Mouse (Mus musculus): ENCODE measurements around the gene Helt. TPM values are rescaled to one million over a fixed set of nuclear protein-coding genes. Genes with fewer than 3 reads are reported as not detected.

The Helt gene
- polyA plus RNA-seq, 1 experiment from 2014 or later: 5.4 TPM

DNA sequence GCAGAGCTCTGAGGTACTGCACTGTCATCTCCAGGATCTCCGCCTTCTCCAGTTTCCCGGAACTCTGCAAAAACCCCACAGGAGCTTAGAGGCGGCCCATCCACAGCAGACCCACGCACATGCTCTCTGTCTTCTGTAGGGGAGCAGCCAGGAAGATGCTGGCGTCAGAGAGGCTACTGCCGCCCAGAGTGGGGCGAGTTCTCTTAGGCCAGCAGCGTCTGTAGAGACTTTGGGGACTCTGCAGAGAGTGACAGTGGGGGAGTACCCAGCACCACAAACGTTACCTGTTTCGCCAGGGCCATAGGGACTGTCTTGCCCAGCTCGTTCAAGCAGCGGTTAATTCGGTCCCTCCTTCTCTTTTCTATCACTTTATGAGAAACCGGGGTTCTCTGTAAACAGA lies 1.3 kb downstream of the Helt start:
- Histone ChIP-seq H3K4me1 (ENCODE audit: control insufficient read depth, insufficient read depth, low read length) (peaks cover 12% of the 10 kb centered on the region; the same call in 1 of the 2 replicates), H3K9me3 (replicated peaks; ENCODE audit: control insufficient read depth, low read length) (no peaks in the 10 kb centered on the region), H3K27me3 (replicated peaks; ENCODE audit: control insufficient read depth, insufficient read depth, low read length) (peaks cover 75% of the 10 kb centered on the region), H3K9ac (ENCODE audit: low read length) (no peak overlapping the region), H3K4me2 (ENCODE audit: low read length) (peak overlapping the region; percentile 53), H3K27ac (ENCODE audit: low read depth, low read length) (no peak overlapping the region), H3K36me3 (ENCODE audit: control insufficient read depth, insufficient read depth, low read length) (no peaks in the 10 kb centered on the region), H3K4me3 (ENCODE audit: low read depth, low read length) (peak overlapping the region; percentile 9)
- ATAC-seq (no peak), DNase-seq (ENCODE audit: low spot score) (no peak)
- under 1% methylated on average over 14 of the region's 14 CpGs for WGBS

DNA sequence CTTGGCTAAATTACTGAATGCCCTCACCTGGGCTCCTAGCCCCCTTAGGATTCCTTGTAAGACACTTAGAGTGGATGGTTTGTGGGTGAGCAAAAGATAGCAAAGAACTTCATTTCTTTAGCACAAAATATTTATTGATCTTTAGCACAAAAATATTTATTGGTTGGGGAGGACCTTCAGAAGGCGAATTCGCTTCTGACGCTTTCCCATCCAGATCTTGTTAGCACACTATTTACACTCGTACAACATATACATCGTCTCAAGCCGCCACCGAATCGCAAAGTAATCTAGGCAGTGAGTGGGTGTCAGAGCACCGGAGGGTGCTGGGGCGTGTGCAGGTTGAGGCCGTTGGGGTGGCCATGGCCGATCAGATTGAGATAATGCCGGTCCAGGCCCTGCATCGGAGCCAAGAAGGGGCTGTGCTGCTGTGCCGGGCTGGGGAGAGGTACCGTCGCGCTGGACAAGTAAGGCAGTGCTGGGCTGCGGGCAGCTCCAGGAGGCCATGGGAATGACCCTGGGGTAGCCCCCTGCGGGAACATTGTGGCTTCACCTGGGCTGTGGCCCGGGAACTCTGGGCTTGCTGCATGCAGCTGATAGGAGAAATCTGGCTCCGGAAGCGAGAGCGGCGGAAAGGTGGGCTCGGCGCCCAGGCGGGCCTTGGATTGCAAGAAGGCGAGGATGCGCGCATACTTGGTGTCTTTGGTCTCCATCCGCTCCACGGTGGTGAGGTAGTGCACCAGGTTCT lies 2.4 kb downstream of the Helt start:
- no peaks in the 10 kb centered on the region for H3K9me3 ChIP-seq (replicated peaks; ENCODE audit: control insufficient read depth, low read length)
- H3K4me1 ChIP-seq (ENCODE audit: control insufficient read depth, insufficient read depth, low read length): peaks cover 12% of the 10 kb centered on the region; the same call in 1 of the 2 replicates
- 4% methylated on average over 33 of the region's 33 CpGs for WGBS
- peaks cover 67% of the 10 kb centered on the region for H3K27me3 ChIP-seq (replicated peaks; ENCODE audit: control insufficient read depth, insufficient read depth, low read length)
- no peaks in the 10 kb centered on the region for H3K36me3 ChIP-seq (ENCODE audit: control insufficient read depth, insufficient read depth, low read length)
- peak; percentile 34 for DNase-seq (ENCODE audit: low spot score)
- H3K9ac ChIP-seq (ENCODE audit: low read length): peak overlapping the region; percentile 43; the same call in 1 of the 2 replicates
- H3K4me3 ChIP-seq (ENCODE audit: low read depth, low read length): peak overlapping the region; percentile 26
- ATAC-seq: no peak
- H3K27ac ChIP-seq (ENCODE audit: low read depth, low read length): no peak overlapping the region
- H3K4me2 ChIP-seq (ENCODE audit: low read length): peak overlapping the region; percentile 53

DNA sequence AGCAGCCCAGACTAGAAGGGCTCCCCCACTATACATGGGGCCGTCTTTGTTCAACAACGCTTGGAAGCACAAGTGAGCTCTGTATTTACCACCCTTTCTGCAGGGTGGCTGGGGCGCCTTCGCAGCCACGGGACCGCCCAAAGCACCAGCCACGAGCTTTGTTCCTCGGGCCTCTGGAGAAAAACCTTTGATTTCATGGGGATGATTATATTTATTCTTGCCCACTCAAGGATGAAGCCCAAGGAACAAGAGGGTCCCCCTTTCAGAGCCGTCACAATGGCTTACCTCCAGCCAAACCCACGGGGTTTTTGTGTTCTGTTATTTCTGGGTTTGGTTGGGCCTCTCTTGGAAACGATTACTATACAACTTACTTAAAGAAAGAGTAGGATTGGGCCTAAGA lies 5.2 kb downstream of the Helt start:
- Histone ChIP-seq H3K4me3 (ENCODE audit: low read depth, low read length) (no peak overlapping the region), H3K36me3 (ENCODE audit: control insufficient read depth, insufficient read depth, low read length) (no peaks in the 10 kb centered on the region), H3K27ac (ENCODE audit: low read depth, low read length) (no peak overlapping the region), H3K9ac (ENCODE audit: low read length) (no peak overlapping the region), H3K4me1 (ENCODE audit: control insufficient read depth, insufficient read depth, low read length) (peaks cover 10% of the 10 kb centered on the region; the same call in 1 of the 2 replicates), H3K9me3 (replicated peaks; ENCODE audit: control insufficient read depth, low read length) (no peaks in the 10 kb centered on the region), H3K4me2 (ENCODE audit: low read length) (no peak overlapping the region), H3K27me3 (replicated peaks; ENCODE audit: control insufficient read depth, insufficient read depth, low read length) (peaks cover 40% of the 10 kb centered on the region)
- WGBS: 4% methylated on average over 11 of the region's 11 CpGs
- ATAC-seq (peak; percentile 67), DNase-seq (ENCODE audit: low spot score) (peak; percentile 47)

DNA sequence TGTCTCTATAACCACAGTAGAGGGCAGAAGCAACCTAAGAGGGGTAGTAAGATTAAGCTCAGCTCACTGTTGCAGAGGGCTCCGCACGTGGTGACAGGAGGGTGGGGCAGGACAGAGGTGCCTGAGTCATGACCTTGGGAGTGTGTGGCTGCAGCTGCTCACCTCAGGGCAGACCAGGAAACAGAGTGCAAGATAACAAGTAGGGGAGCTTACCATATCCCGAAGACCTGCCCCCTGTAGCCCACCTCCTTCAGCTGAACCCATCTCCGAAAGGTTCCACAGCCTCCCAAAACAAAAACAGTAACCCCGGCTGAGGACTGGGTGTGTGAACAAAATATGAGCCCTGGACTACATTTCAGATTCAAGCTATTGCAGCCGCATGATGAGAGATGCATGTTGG lies 6.5 kb downstream of the Helt start:
- 95% methylated on average over 6 of the region's 6 CpGs for whole genome bisulfite sequencing
- H3K9ac ChIP-seq (ENCODE audit: low read length): no peak overlapping the region
- no peak overlapping the region for H3K4me2 ChIP-seq (ENCODE audit: low read length)
- DNase-seq (ENCODE audit: low spot score) (no peak), ATAC-seq (no peak)
- no peaks in the 10 kb centered on the region for H3K36me3 ChIP-seq (ENCODE audit: control insufficient read depth, insufficient read depth, low read length)
- H3K9me3 ChIP-seq (replicated peaks; ENCODE audit: control insufficient read depth, low read length): no peaks in the 10 kb centered on the region
- H3K27me3 ChIP-seq (replicated peaks; ENCODE audit: control insufficient read depth, insufficient read depth, low read length): peaks cover 28% of the 10 kb centered on the region
- peaks cover 6% of the 10 kb centered on the region; the same call in 1 of the 2 replicates for H3K4me1 ChIP-seq (ENCODE audit: control insufficient read depth, insufficient read depth, low read length)
- H3K4me3 ChIP-seq (ENCODE audit: low read depth, low read length): no peak overlapping the region
- no peak overlapping the region for H3K27ac ChIP-seq (ENCODE audit: low read depth, low read length)

DNA sequence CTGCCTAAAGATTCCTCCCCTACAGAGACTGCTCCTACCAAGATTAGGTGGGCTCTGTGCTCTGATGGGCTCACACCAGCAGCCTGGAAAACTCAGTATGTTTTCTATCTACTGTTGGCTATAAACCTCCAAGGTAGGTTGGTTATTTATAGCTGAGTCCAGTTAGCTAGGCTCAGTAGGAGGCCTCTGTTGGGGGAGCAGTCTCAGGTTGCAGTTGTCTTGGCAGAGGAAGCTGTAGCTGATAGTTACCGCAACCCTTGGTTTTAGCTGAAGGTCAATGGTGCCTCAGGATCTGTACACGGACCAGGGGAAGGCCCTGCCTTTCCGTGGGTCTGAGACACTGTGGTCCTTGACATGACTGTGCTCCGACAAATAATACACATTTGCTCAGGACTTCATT lies 8.5 kb downstream of the Helt start:
- Histone ChIP-seq H3K27me3 (replicated peaks; ENCODE audit: control insufficient read depth, insufficient read depth, low read length) (peaks cover 7% of the 10 kb centered on the region), H3K27ac (ENCODE audit: low read depth, low read length) (no peak overlapping the region), H3K36me3 (ENCODE audit: control insufficient read depth, insufficient read depth, low read length) (no peaks in the 10 kb centered on the region), H3K9ac (ENCODE audit: low read length) (no peak overlapping the region), H3K4me3 (ENCODE audit: low read depth, low read length) (no peak overlapping the region), H3K4me2 (ENCODE audit: low read length) (no peak overlapping the region), H3K4me1 (ENCODE audit: control insufficient read depth, insufficient read depth, low read length) (peaks cover 4% of the 10 kb centered on the region; the same call in 1 of the 2 replicates), H3K9me3 (replicated peaks; ENCODE audit: control insufficient read depth, low read length) (no peaks in the 10 kb centered on the region)
- 92% methylated on average over 4 of the region's 4 CpGs for WGBS
- no peak for DNase-seq (ENCODE audit: low spot score)
- no peak for ATAC-seq

DNA sequence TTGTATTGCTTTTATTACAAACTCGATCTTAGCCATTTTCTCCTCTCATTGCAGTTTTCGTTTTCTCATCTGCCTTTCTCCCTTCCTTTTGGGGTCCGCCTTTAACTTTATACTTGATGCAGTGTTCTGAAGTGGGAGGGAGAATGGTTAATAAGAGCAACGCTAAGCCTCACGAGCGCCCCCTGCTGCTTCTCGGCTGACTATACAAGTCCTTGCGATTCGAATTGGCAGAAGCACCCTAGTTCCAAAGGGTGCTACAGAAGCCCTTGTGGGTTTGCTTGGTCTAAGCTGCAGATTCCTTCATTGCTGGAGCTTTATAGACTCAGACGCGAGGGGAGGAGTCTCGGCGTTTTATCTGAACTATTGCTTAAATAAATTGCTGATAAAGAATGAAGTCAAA lies 12.9 kb downstream of the Helt start:
- H3K4me3 ChIP-seq (ENCODE audit: low read depth, low read length): no peak overlapping the region
- no peaks in the 10 kb centered on the region for H3K27me3 ChIP-seq (replicated peaks; ENCODE audit: control insufficient read depth, insufficient read depth, low read length)
- no peaks in the 10 kb centered on the region for H3K9me3 ChIP-seq (replicated peaks; ENCODE audit: control insufficient read depth, low read length)
- no peak overlapping the region for H3K4me2 ChIP-seq (ENCODE audit: low read length)
- DNase-seq (ENCODE audit: low spot score) (peak; percentile 81), ATAC-seq (peak; percentile 32; the same call in 1 of the 2 replicates)
- H3K36me3 ChIP-seq (ENCODE audit: control insufficient read depth, insufficient read depth, low read length): no peaks in the 10 kb centered on the region
- no peak overlapping the region for H3K27ac ChIP-seq (ENCODE audit: low read depth, low read length)
- 13% methylated on average over 13 of the region's 13 CpGs for WGBS
- no peaks in the 10 kb centered on the region for H3K4me1 ChIP-seq (ENCODE audit: control insufficient read depth, insufficient read depth, low read length)
- no peak overlapping the region for H3K9ac ChIP-seq (ENCODE audit: low read length)

- no peak for ATAC-seq
Measured at GRCm38 (mm10) chr8:46276939-46277338, 17.5 kb downstream of the Helt start.

DNA sequence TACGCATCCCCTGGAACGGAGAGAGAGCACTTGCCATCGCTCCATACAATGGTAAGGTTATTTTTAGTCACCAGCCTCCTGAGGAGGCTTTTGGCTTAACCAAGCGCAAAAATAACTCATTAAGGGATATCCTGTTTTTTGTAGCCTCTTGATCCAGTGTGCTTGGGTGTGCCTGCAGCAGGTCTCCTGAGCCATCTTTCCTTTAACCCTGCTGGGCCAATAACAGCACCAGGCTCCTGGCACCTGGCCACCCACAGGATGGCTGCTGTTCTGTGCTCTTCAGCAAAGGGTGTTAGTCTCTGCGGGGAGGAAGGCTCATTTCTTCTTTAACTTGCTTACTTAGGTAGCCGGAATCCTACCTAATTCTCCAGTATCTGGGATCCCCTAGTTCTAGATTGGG lies 23.7 kb downstream of the Helt start:
- DNase-seq (ENCODE audit: low spot score) (peak; percentile 19), ATAC-seq (peak; percentile 40; the same call in 1 of the 2 replicates)
- Histone ChIP-seq H3K4me3 (ENCODE audit: low read depth, low read length) (no peak overlapping the region), H3K9ac (ENCODE audit: low read length) (no peak overlapping the region), H3K27ac (ENCODE audit: low read depth, low read length) (no peak overlapping the region), H3K9me3 (replicated peaks; ENCODE audit: control insufficient read depth, low read length) (no peaks in the 10 kb centered on the region), H3K4me1 (ENCODE audit: control insufficient read depth, insufficient read depth, low read length) (no peaks in the 10 kb centered on the region; the same call in none of the 2 replicates), H3K36me3 (ENCODE audit: control insufficient read depth, insufficient read depth, low read length) (no peaks in the 10 kb centered on the region), H3K27me3 (replicated peaks; ENCODE audit: control insufficient read depth, insufficient read depth, low read length) (no peaks in the 10 kb centered on the region), H3K4me2 (ENCODE audit: low read length) (no peak overlapping the region)
- WGBS: 24% methylated on average over 6 of the region's 6 CpGs

More at GRCm38 (mm10) chr8:46276939-46277338, 17.5 kb downstream of the Helt start:
- no peak overlapping the region for H3K4me3 ChIP-seq (ENCODE audit: low read depth, low read length)
- no peaks in the 10 kb centered on the region for H3K9me3 ChIP-seq (replicated peaks; ENCODE audit: control insufficient read depth, low read length)
- DNase-seq (ENCODE audit: low spot score): no peak
- H3K27ac ChIP-seq (ENCODE audit: low read depth, low read length): no peak overlapping the region
- H3K27me3 ChIP-seq (replicated peaks; ENCODE audit: control insufficient read depth, insufficient read depth, low read length): no peaks in the 10 kb centered on the region
- WGBS: 89% methylated on average over 14 of the region's 14 CpGs
- no peaks in the 10 kb centered on the region for H3K4me1 ChIP-seq (ENCODE audit: control insufficient read depth, insufficient read depth, low read length)
- H3K9ac ChIP-seq (ENCODE audit: low read length): no peak overlapping the region
- no peaks in the 10 kb centered on the region for H3K36me3 ChIP-seq (ENCODE audit: control insufficient read depth, insufficient read depth, low read length)
- H3K4me2 ChIP-seq (ENCODE audit: low read length): no peak overlapping the region

DNA sequence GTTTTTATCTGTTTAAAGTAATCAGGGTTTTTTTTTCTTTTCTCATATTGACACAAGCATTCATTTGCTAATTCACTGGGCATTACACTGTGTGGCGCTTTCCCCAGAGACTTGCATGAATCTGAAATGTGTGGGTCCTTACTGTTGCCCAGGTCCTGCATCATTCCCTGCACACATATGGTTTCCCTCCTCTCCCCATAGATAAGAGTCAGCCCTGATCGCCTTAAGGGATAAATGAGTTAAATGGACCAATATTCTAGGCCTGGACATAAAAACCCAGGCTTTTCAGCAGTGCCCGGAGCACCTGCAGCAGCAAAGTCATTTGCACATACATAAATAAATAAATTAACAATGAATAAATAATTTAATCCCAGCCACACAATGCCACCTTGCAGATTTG lies 24.3 kb downstream of the Helt start:
- DNase-seq (ENCODE audit: low spot score) (peak; percentile 11), ATAC-seq (no peak)
- H3K27me3 ChIP-seq (replicated peaks; ENCODE audit: control insufficient read depth, insufficient read depth, low read length): no peaks in the 10 kb centered on the region
- H3K9me3 ChIP-seq (replicated peaks; ENCODE audit: control insufficient read depth, low read length): no peaks in the 10 kb centered on the region
- no peaks in the 10 kb centered on the region; the same call in none of the 2 replicates for H3K4me1 ChIP-seq (ENCODE audit: control insufficient read depth, insufficient read depth, low read length)
- no peaks in the 10 kb centered on the region for H3K36me3 ChIP-seq (ENCODE audit: control insufficient read depth, insufficient read depth, low read length)
- H3K9ac ChIP-seq (ENCODE audit: low read length): no peak overlapping the region
- no peak overlapping the region for H3K4me3 ChIP-seq (ENCODE audit: low read depth, low read length)
- WGBS: 30% methylated on average over 3 of the region's 3 CpGs
- H3K4me2 ChIP-seq (ENCODE audit: low read length): no peak overlapping the region
- no peak overlapping the region for H3K27ac ChIP-seq (ENCODE audit: low read depth, low read length)
